8 mouse cellular contexts compared by ENCODE assay signal in the genomic region with DNA sequence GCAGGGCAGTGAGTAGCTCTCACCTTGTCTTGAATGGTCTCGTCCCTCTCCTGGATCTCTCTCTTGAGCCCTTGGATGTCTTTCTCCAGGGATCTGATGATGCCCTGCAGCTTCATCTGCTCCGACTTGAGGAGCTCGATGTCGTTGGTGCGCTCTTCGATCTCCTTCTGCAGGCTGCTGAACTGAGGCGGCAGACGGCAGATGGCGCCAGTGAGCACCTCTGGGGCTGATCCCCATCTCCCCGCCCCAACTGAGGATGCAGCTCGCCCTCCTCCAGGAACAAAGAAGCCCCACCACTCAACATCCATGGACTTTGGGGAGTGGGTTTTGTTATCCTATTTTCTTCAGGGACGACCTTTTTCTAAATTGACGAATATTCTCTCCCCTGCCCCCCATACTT. TPM values are rescaled to one million over a fixed set of nuclear protein-coding genes. Genes with fewer than 3 reads are reported as not detected.
A peak's percentile ranks its signal among the peaks of the same experiment; 100 is the strongest.
DNase-seq lines count a peak whose midpoint lies in the region; ATAC-seq and TF ChIP-seq lines count a peak whose summit lies in the region.

No protein-coding gene starts in this region.

- no peaks in the 10 kb centered on the region for H3K36me3 ChIP-seq in forebrain, postnatal 0 days (ENCODE audit: insufficient read depth)
- H3K36me3 ChIP-seq in forebrain, embryonic 12.5 days (replicated peaks) = no peaks in the 10 kb centered on the region
- no peaks in the 10 kb centered on the region for H3K36me3 ChIP-seq in midbrain, embryonic 11.5 days (ENCODE audit: control insufficient read depth, insufficient read depth, low read length)
- H3K36me3 ChIP-seq in midbrain, embryonic 15.5 days (replicated peaks) = no peaks in the 10 kb centered on the region

- H3K4me3 ChIP-seq in forebrain, postnatal 0 days (ENCODE audit: low read depth, low read length) = no peak overlapping the region
- no peak overlapping the region for H3K4me3 ChIP-seq in forebrain, embryonic 12.5 days (replicated peaks)
- no peak overlapping the region for H3K4me3 ChIP-seq in midbrain, embryonic 11.5 days (ENCODE audit: low read depth, low read length)
- H3K4me3 ChIP-seq in midbrain, embryonic 15.5 days = no peak overlapping the region

- no peaks in the 10 kb centered on the region for H3K27me3 ChIP-seq in forebrain, postnatal 0 days (ENCODE audit: insufficient read depth, low read length)
- peaks cover 10% of the 10 kb centered on the region for H3K27me3 ChIP-seq in forebrain, embryonic 12.5 days
- no peaks in the 10 kb centered on the region for H3K27me3 ChIP-seq in midbrain, embryonic 11.5 days (ENCODE audit: control insufficient read depth, insufficient read depth, low read length)
- no peaks in the 10 kb centered on the region for H3K27me3 ChIP-seq in midbrain, embryonic 15.5 days (replicated peaks)

- no peaks in the 10 kb centered on the region for H3K4me1 ChIP-seq in forebrain, postnatal 0 days (ENCODE audit: insufficient read depth)
- 0 out of 2 replicates have a peak, but pooled peaks cover 4% of the 10 kb centered on the region for H3K4me1 ChIP-seq in forebrain, embryonic 12.5 days
- H3K4me1 ChIP-seq in midbrain, embryonic 11.5 days (ENCODE audit: control insufficient read depth, insufficient read depth, low read length) = peaks cover 4% of the 10 kb centered on the region; the same call in 1 of the 2 replicates
- H3K4me1 ChIP-seq in midbrain, embryonic 15.5 days = no peaks in the 10 kb centered on the region

- H3K9ac ChIP-seq in forebrain, postnatal 0 days = no peak overlapping the region
- no peak overlapping the region for H3K9ac ChIP-seq in forebrain, embryonic 12.5 days
- no peak overlapping the region for H3K9ac ChIP-seq in midbrain, embryonic 11.5 days (ENCODE audit: low read length)
- H3K9ac ChIP-seq in midbrain, embryonic 15.5 days = no peak overlapping the region

- no peaks in the 10 kb centered on the region for H3K9me3 ChIP-seq in forebrain, postnatal 0 days (ENCODE audit: low read length)
- 0 out of 2 replicates have a peak, but pooled peaks cover 1% of the 10 kb centered on the region for H3K9me3 ChIP-seq in forebrain, embryonic 12.5 days
- no peaks in the 10 kb centered on the region for H3K9me3 ChIP-seq in midbrain, embryonic 11.5 days (ENCODE audit: control insufficient read depth, low read length)
- no peaks in the 10 kb centered on the region for H3K9me3 ChIP-seq in midbrain, embryonic 15.5 days

- no peak for ATAC-seq in forebrain, postnatal 0 days
- no peak for ATAC-seq in forebrain, embryonic 12.5 days (ENCODE audit: low FRiP score)
- no peak for ATAC-seq in midbrain, embryonic 11.5 days (ENCODE audit: low FRiP score)
- no peak for ATAC-seq in midbrain, embryonic 15.5 days (replicated peaks)

- peak; percentile 57 for TF ChIP-seq CTCF in forebrain, postnatal 0 days (IDR thresholded peaks at IDR 0.05; ENCODE audit: low read depth)

- no peak overlapping the region for H3K27ac ChIP-seq in forebrain, postnatal 0 days (ENCODE audit: low read depth, low read length)
- no peak overlapping the region for H3K27ac ChIP-seq in forebrain, embryonic 12.5 days
- no peak overlapping the region for H3K27ac ChIP-seq in midbrain, embryonic 11.5 days (ENCODE audit: low read depth, low read length)
- H3K27ac ChIP-seq in midbrain, embryonic 15.5 days = no peak overlapping the region

- WGBS in forebrain, postnatal 0 days = 46% methylated on average over 13 of the region's 13 CpGs
- WGBS in forebrain, embryonic 12.5 days = 55% methylated on average over 13 of the region's 13 CpGs
- WGBS in midbrain, embryonic 11.5 days = 45% methylated on average over 13 of the region's 13 CpGs
- 47% methylated on average over 13 of the region's 13 CpGs for WGBS in midbrain, embryonic 15.5 days

- no peak for DNase-seq in forebrain, postnatal 0 days
- peak; percentile 91 for DNase-seq in midbrain, embryonic 11.5 days (ENCODE audit: low spot score, missing footprints)
- peak; percentile 50 for DNase-seq in adrenal gland, postnatal 10 days
- peak; percentile 16 for DNase-seq in layer of hippocampus, adult 9-11 months
- peak; percentile 78 for DNase-seq in testis, postnatal 10 days (ENCODE audit: low spot score)
- no peak for DNase-seq in adipocyte (ENCODE audit: low spot score)

- H3K4me2 ChIP-seq in forebrain, postnatal 0 days (ENCODE audit: low read depth) = no peak overlapping the region
- no peak overlapping the region for H3K4me2 ChIP-seq in forebrain, embryonic 12.5 days
- H3K4me2 ChIP-seq in midbrain, embryonic 11.5 days = no peak overlapping the region
- no peak overlapping the region for H3K4me2 ChIP-seq in midbrain, embryonic 15.5 days

RNA-seq across cellular contexts. Expression of gene Tmem125, which starts 35.5 kb away (rescaled TPM):
- 0.31 TPM in 1 of 2 replicates, not detected in the other for total RNA-seq in forebrain, postnatal 0 days (2014; rRNA removed)
- polyA plus RNA-seq in forebrain, postnatal 0 days (2015; fragmentation: Nextera tagmentation; extraction: Ambion mirVana) = 0.29 and 0.39 TPM in 2 replicates
- polyA plus RNA-seq in forebrain, embryonic 12.5 days (2016; fragmentation: Nextera tagmentation; extraction: Ambion mirVana) = 0.36 TPM in 1 of 2 replicates, not detected in the other
- polyA plus RNA-seq in midbrain, embryonic 11.5 days (2014; fragmentation: Nextera tagmentation; extraction: Ambion mirVana) = 0.11 and 0.22 TPM in 2 replicates
- 0.20 and 0.32 TPM in 2 replicates for polyA plus RNA-seq in midbrain, embryonic 15.5 days (2015; fragmentation: Nextera tagmentation; extraction: Ambion mirVana)
- 1 to 10 TPM; 1.3 to 1.6 TPM for total RNA-seq in adrenal gland, postnatal 10 days (2021)

RNA-seq across cellular contexts. Expression of gene Cfap57, which starts 41.3 kb away (rescaled TPM):
- 0.69 and 2.0 TPM in 2 replicates for total RNA-seq in forebrain, postnatal 0 days (2014; rRNA removed)
- 0.89 and 1.3 TPM in 2 replicates for polyA plus RNA-seq in forebrain, postnatal 0 days (2015; fragmentation: Nextera tagmentation; extraction: Ambion mirVana)
- polyA plus RNA-seq in forebrain, embryonic 12.5 days (2016; fragmentation: Nextera tagmentation; extraction: Ambion mirVana) = 0.74 and 0.89 TPM in 2 replicates
- 1.0 and 1.2 TPM in 2 replicates for polyA plus RNA-seq in midbrain, embryonic 11.5 days (2014; fragmentation: Nextera tagmentation; extraction: Ambion mirVana)
- 2.1 and 2.3 TPM in 2 replicates for polyA plus RNA-seq in midbrain, embryonic 15.5 days (2015; fragmentation: Nextera tagmentation; extraction: Ambion mirVana)
- total RNA-seq in adrenal gland, postnatal 10 days (2021) = not detected

RNA-seq across cellular contexts. Expression of gene Ebna1bp2, which starts 41.3 kb away (rescaled TPM):
- total RNA-seq in forebrain, postnatal 0 days (2014; rRNA removed) = 48.9 and 56.3 TPM in 2 replicates
- polyA plus RNA-seq in forebrain, postnatal 0 days (2015; fragmentation: Nextera tagmentation; extraction: Ambion mirVana) = 97.7 and 104 TPM in 2 replicates
- 193 and 200 TPM in 2 replicates for polyA plus RNA-seq in forebrain, embryonic 12.5 days (2016; fragmentation: Nextera tagmentation; extraction: Ambion mirVana)
- polyA plus RNA-seq in midbrain, embryonic 11.5 days (2014; fragmentation: Nextera tagmentation; extraction: Ambion mirVana) = 183 and 197 TPM in 2 replicates
- polyA plus RNA-seq in midbrain, embryonic 15.5 days (2015; fragmentation: Nextera tagmentation; extraction: Ambion mirVana) = 88.3 and 91.6 TPM in 2 replicates
- 10 to 100 TPM; 70.6 to 71.1 TPM for total RNA-seq in adrenal gland, postnatal 10 days (2021)

RNA-seq across cellular contexts. Expression of gene 2610528J11Rik, which starts 52.5 kb away (rescaled TPM):
- total RNA-seq in forebrain, postnatal 0 days (2014; rRNA removed) = not detected in 2 replicates
- not detected in 2 replicates for polyA plus RNA-seq in forebrain, postnatal 0 days (2015; fragmentation: Nextera tagmentation; extraction: Ambion mirVana)
- polyA plus RNA-seq in forebrain, embryonic 12.5 days (2016; fragmentation: Nextera tagmentation; extraction: Ambion mirVana) = 0.27 and 0.35 TPM in 2 replicates
- polyA plus RNA-seq in midbrain, embryonic 11.5 days (2014; fragmentation: Nextera tagmentation; extraction: Ambion mirVana) = 0.42 and 0.46 TPM in 2 replicates
- 0.18 TPM in 1 of 2 replicates, not detected in the other for polyA plus RNA-seq in midbrain, embryonic 15.5 days (2015; fragmentation: Nextera tagmentation; extraction: Ambion mirVana)
- total RNA-seq in adrenal gland, postnatal 10 days (2021) = 1 to 10 TPM; 2.6 to 4.0 TPM

Comparison
In these comparisons a context has a peak if more than half of its experiments do, and no peak if none do; other contexts are left out.
1. DNase-seq: peak in midbrain, embryonic 11.5 days (single experiment), adrenal gland, postnatal 10 days (single experiment), layer of hippocampus, adult 9-11 months (single experiment) and testis, postnatal 10 days (single experiment); none in forebrain, postnatal 0 days (single experiment) and adipocyte (single experiment).